Mouse (Mus musculus) spleen, postnatal 14 days (tissue): ENCODE results near the gene Pdzd3.

Experiments used
- DNase-seq, 2 experiments: peaks; one replicate each; pipeline ENCODE4 v3.0.0; 2021 to 2022; ENCODE audit warnings: low spot score in 2 of 2

Pdzd3 gene

GRCm38 (mm10) chr9:44250445-44250844 is 826 bp downstream of the Pdzd3 start:
- DNase-seq, result no peak

GRCm38 (mm10) chr9:44249181-44250146 is 1.8 kb downstream of the Pdzd3 start:
- DNase-seq, result peak; percentile 40 to 47

DNA sequence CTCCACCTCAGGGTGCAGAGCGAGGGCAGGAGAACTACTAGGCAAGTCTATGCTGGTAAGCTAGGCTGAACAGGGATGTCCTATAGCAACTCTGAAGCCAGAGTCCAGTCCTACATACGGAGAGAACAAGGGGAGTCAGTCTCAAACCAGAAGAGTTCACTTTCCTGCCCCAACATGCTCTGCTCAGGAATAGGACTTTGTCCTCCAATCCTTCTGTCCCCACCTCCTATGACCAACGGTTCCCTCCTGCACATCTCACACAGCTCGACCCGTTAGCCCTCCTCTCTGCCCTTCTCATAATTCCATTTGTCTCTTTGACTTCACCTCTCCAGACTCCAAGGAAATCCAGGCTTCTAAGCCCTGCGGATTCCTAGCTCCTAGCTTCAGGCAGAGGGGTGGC is 3.4 kb downstream of the Pdzd3 start:
- no peak for DNase-seq

DNA sequence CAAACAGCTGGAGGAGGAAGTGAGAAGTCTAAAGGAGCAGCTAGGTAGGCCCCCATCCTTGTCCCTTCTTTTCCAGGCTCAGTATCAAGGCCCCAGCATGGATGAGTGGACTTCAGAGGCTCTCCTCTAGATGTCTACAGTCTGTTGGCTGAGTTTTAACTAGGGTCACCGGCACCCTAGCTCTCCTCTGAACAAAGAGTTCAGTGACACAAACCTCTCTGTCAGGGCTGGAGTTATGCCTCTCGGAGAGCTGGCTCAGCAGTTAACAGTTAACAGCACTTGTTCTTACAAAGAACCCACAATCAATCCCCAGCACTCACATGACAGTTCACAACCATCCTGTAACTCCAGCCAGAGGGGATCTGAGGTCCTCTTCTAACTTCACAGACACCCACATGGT is 7.7 kb downstream of the Pdzd3 start:
- DNase-seq, result no peak

- DNase-seq, result no peak
Measured at GRCm38 (mm10) chr9:44241418-44241817, 9.9 kb downstream of the Pdzd3 start.

DNA sequence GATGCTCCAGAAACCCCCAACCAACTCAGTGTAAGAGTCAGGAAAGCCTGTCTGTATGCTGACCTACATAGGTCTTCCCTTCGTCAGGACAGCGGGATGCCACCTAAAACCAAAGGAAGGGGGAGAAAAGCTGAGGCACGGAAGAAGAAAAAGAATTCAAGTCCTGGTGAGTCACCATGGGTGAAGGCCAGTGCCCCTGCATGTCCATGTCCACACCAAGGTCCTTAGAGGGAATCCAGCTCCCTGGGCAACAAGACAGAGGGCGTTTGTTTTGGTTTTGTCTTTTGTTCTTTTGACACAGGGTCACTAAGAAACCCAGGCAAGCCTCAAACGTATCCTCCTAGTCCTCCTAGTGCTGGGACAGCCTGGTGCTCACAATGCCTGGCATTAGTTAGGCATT is 10.4 kb downstream of the Pdzd3 start:
- DNase-seq, result no peak

GRCm38 (mm10) chr9:44240399-44240798 is 10.9 kb downstream of the Pdzd3 start, which contains the start of gene Ccdc153:
Gene Ccdc153, plus strand, starts transcription at chr9:44240676.
- no peak for DNase-seq

DNA sequence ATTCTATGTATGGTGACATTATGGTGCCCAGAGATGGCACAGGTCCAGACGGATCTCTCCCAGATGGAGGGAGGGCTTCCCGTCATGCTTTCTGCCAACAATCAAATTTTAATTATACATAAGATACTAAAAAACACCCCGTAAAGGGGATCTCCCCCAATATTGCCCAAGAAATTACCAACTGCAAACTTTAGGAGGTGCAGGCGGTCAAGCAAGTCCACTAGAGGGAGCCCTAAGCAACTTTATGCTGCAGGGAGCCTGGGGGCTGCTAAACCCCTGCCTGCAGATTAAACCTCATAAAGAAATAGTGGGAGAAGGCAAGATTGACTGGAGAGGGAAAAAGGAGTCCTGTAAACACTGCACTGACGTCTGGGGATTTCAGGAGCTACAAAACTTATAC is 11.8 kb downstream of the Pdzd3 start:
- DNase-seq, result peak in 1 of 2 experiments; percentile 54

DNA sequence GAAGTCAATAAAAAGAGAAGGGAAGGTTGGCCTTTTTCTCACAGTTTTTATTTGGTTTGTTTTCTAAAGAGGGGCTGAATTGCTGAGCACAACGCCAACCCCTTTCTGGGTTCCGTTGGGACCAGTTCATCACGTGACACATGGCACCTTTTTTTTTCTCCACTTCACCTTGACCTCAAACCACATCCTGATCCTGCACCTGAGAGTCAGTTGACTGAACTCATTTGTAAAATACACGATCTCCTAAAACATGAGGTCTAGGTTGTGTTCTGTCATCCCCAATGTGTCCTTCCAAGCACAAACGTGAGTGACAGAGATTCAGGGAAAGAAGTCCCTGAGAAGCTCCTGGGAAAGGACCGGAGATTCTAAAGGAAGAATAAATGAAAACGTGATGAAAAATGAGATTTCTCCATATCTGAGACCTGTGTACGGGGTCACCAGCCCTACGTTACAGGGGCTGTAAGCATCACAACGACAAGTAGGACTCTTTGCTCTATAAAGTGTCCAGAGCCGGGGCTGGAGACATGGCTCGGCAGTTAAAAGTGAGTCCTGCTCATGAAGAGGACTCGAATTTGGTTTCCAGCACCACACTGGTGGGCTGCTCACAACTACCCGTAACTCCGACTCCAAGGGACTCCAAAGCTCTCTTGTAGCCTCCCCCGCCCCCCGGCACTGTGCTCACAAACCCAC is 12.6 kb downstream of the Pdzd3 start:
- no peak for DNase-seq

GRCm38 (mm10) chr9:44237128-44237527 is 14.1 kb downstream of the Pdzd3 start:
- no peak for DNase-seq

GRCm38 (mm10) chr9:44236601-44237000 is 14.7 kb downstream of the Pdzd3 start:
- DNase-seq, result no peak

GRCm38 (mm10) chr9:44234479-44235427 is 16.5 kb downstream of the Pdzd3 start:
- DNase-seq, result peak; percentile 54 to 61

- peak; percentile 96 to 99 for DNase-seq
Measured at GRCm38 (mm10) chr9:44233802-44234478, 17.3 kb downstream of the Pdzd3 start, which contains the start of gene Cbl. Gene Cbl, minus strand, starts transcription at chr9:44234049.

DNA sequence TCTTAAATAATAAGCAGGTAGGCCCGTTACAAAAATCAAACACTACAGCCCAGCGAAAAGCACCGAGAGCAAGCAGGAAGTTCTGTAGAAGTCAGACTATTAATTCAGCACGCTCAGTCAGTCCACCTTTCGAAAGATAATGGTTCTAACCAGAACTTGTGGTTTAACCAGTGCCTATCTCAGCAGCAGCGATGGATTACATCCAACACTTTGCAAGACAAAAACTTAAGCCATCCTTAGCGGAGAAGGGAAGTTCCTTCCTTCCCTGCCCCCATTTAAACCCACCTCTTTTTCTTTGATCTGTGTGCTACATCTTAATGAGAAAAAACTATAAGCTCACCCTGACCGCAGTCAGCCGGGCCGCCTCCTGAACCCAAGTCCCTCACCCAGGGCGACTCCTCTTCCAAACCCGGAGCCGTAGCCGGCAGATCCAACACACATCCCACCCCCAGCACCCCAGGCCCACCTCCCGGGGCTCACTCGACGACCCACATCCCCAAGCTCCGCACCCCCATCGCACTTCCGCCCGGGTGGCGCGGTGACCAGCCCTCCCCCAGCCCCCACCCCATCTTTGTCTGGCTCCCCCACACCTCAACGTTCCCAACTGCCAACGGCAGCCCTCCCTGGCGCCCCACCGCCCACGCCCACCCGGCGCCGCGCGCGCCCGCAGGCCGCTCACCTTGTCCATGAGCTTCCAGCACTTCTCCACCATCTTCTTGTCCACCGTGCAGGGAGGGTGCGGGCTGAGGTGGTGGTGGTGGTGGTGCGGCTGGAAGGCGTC is 18.1 kb downstream of the Pdzd3 start:
- peak in 1 of 2 experiments; percentile 27 for DNase-seq

- DNase-seq, result no peak
Measured at GRCm38 (mm10) chr9:44231609-44232008, 19.7 kb downstream of the Pdzd3 start.

- DNase-seq, result no peak
Measured at GRCm38 (mm10) chr9:44225993-44226392, 25.3 kb downstream of the Pdzd3 start.

DNA sequence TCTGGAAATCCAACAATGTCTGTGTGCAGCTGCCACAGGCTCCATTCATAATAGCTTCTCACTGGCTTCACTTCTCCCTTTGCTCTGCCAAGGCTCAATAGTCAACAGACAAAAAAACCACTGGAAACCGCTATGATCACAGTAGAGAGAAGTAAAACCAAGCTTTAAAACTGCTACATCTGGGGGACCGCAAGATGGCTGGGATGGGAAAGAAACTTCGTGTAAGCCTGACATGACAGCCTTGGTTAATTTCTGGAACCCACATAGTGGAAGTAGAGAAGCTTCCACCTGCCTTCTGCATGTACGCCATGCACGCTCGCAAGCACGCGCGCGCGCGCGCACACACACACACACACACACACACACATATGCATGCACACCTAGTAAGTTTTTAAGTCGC is 37.7 kb downstream of the Pdzd3 start:
- no peak for DNase-seq

DNA sequence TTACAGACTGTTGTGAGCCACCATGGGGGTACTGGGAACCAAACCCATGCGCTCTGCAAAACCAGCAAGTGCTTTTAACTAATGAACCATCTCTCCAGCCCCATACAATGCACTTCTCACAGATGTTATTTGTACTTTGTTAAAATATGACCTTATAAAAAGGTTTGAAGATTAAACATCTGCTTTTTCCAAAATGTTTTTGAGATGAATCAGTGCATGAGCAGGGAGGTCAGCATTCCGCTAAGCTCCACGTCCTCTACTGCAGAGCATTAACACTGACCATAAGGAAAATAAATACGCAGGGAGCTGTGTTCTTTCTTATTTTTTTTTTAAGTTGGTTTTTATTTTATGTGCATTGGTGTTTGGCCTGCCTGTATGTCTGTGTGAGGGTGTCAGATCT is 38.9 kb downstream of the Pdzd3 start:
- DNase-seq, result no peak

DNA sequence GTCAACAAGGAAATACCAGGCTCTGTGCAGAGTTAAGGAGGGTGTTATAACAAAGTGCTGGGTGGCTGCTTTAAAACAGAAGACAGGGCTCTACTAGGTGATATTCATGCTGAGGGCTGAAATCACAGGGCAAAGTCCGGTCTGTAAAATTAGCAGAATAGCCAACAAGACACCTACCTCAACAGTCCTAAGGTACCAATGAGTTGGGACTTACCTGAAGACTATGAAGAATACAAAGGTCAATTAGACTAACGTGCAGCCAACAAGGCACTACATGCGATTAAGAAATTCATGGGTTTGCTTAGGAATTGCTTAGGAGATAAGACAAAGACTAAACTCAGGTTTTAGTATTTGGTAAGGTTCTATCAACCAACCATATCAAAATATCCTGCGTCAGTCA is 41.9 kb downstream of the Pdzd3 start:
- DNase-seq, result no peak

GRCm38 (mm10) chr9:44207840-44208239 is 43.4 kb downstream of the Pdzd3 start:
- no peak for DNase-seq
